Mouse (Mus musculus) inflammation-experienced regulatory T-cells, adult 16 weeks (primary cell): ENCODE results near the gene Gm14214. TPM values are rescaled to one million over a fixed set of nuclear protein-coding genes. Genes with fewer than 3 reads are reported as not detected.

Experiments used
- polyA plus RNA-seq: library from polyadenylated mRNA; unstranded; fragments of 100-300 nt; shearing (Covaris generic); gene quantifications from one replicate; pipeline ENCODE4 v1.2.1, GENCODE M21; 2017

The Gm14214 gene
- not detected for polyA plus RNA-seq

GRCm38 (mm10) chr2:154769930-154770329 is at the start of gene Gm14214:
Gene Gm14214 (minus strand): TSS chr2:154770030.

GRCm38 (mm10) chr2:154790656-154791483 is 21.0 kb upstream of the Gm14214 start, which contains the start of the genes Raly and a:
Gene Raly (plus strand): TSS chr2:154791096.
Gene a (plus strand): TSS chr2:154791402.

Other genes starting within 250 kb of the Gm14214 start
- gene 1700003F12Rik, start 222.9 kb downstream of the Gm14214 start, polyA plus RNA-seq = not detected
- not detected for gene Actl10, start 218.3 kb downstream of the Gm14214 start, polyA plus RNA-seq
- gene Necab3, start 211.1 kb downstream of the Gm14214 start, polyA plus RNA-seq = not detected
- 0.80 TPM for gene E2f1, start 200.1 kb downstream of the Gm14214 start, polyA plus RNA-seq
- 24.1 TPM for gene Pxmp4, start 166.3 kb downstream of the Gm14214 start, polyA plus RNA-seq
- 0.74 TPM for gene Zfp341, start 156.7 kb downstream of the Gm14214 start, polyA plus RNA-seq
- not detected for gene 4930519P11Rik, start 156.6 kb downstream of the Gm14214 start, polyA plus RNA-seq
- 5.5 TPM for gene Chmp4b, start 118.3 kb downstream of the Gm14214 start, polyA plus RNA-seq
- 22.2 TPM for gene Raly, start 21.1 kb upstream of the Gm14214 start, polyA plus RNA-seq
- not detected for gene a, start 21.4 kb upstream of the Gm14214 start, polyA plus RNA-seq
- gene Eif2s2, start 122.9 kb upstream of the Gm14214 start, polyA plus RNA-seq = 56.4 TPM
- gene Gm14226, start 248.2 kb upstream of the Gm14214 start, polyA plus RNA-seq = not detected